Mouse (Mus musculus) CH12.LX (cell line): Measurements from ENCODE around the gene Ctbp2. TPM values are rescaled to one million over a fixed set of nuclear protein-coding genes. Genes with fewer than 3 reads are reported as not detected.
A peak's percentile ranks its signal among the peaks of the same experiment; 100 is the strongest.

Experiments
- DNase-seq: peaks from one replicate; pipeline ENCODE4 v3.0.0-alpha.2; 2013; ENCODE audit errors: extremely low read depth
- H3K27ac ChIP-seq: 2 replicates; pipeline ENCODE4 v1.5.1; 2012; ENCODE audit warnings: low read depth, mild to moderate bottlenecking, control low read depth, moderate library complexity; ENCODE audit not compliant: insufficient read depth
- H3K27me3 ChIP-seq: replicated peaks from 2 replicates; pipeline ENCODE3; 2012; ENCODE audit warnings: inconsistent platforms
- H3K36me3 ChIP-seq, 2 experiments: replicated peaks in 1 of 2; 2 replicates each; pipeline versions ENCODE3 to v1.6.1; 2012; ENCODE audit warnings: inconsistent platforms in 1 of 2, low read length in 1 of 2, mild to moderate bottlenecking in 1 of 2, mixed read lengths in 1 of 2, moderate library complexity in 1 of 2; ENCODE audit not compliant: control insufficient read depth in 1 of 2, insufficient read depth in 1 of 2
- H3K4me1 ChIP-seq, 2 experiments: 2 replicates each; pipeline ENCODE4 v1.6.1; 2012; ENCODE audit warnings: inconsistent platforms in 1 of 2, moderate library complexity in 1 of 2; ENCODE audit not compliant: insufficient read depth in 2 of 2, control insufficient read depth in 1 of 2
- H3K4me2 ChIP-seq: 2 replicates; pipeline ENCODE4 v1.6.1; 2012; ENCODE audit warnings: low read depth, mild to moderate bottlenecking, control low read depth; ENCODE audit not compliant: poor library complexity, insufficient read depth, severe bottlenecking
- H3K4me3 ChIP-seq, 3 experiments: fragments of 150-350 bp in 1 of 3; sonication (generic) in 1 of 3; replicated peaks in 1 of 3; 2 replicates each; pipeline versions ENCODE3 to v1.5.1; 2011 to 2012; ENCODE audit warnings: low read depth in 2 of 3, low read length in 2 of 3, mild to moderate bottlenecking in 2 of 3, moderate library complexity in 2 of 3, control low read depth in 1 of 3, improper control_type of control experiment in 1 of 3, inconsistent platforms in 1 of 3, mixed read lengths in 1 of 3; ENCODE audit not compliant: poor library complexity in 1 of 3
- H3K79me2 ChIP-seq: replicated peaks from 2 replicates; pipeline ENCODE4 v1.6.1; 2012; ENCODE audit warnings: mild to moderate bottlenecking, moderate library complexity; ENCODE audit not compliant: control insufficient read depth, poor library complexity, insufficient read depth, severe bottlenecking; ENCODE audit errors: extremely low read depth
- H3K9ac ChIP-seq: 2 replicates; pipeline ENCODE4 v1.6.1; 2012; ENCODE audit warnings: low read depth, mild to moderate bottlenecking, control low read depth, moderate library complexity; ENCODE audit not compliant: insufficient read depth
- H3K9me3 ChIP-seq: replicated peaks from 2 replicates; pipeline ENCODE3; 2012; ENCODE audit warnings: low read length, inconsistent platforms, mixed read lengths
- CTCF ChIP-seq, 2 experiments: IDR thresholded peaks in 1 of 2; conservative IDR thresholded peaks in 1 of 2; 2 replicates each; pipeline ENCODE4 v1.5.1; 2011 to 2012; ENCODE audit warnings: low read depth in 2 of 2, low read length in 2 of 2, improper control_type of control experiment in 1 of 2, inconsistent platforms in 1 of 2, mild to moderate bottlenecking in 1 of 2, moderate library complexity in 1 of 2
- E2F4 ChIP-seq: IDR thresholded peaks from 2 replicates; pipeline ENCODE4 v1.6.1; 2011; ENCODE audit warnings: low read depth, low read length, improper control_type of control experiment; ENCODE audit not compliant: insufficient replicate concordance
- EP300 ChIP-seq: IDR thresholded peaks from 2 replicates; pipeline ENCODE4 v1.6.1; 2011; ENCODE audit warnings: low read length, improper control_type of control experiment
- ETS1 ChIP-seq: conservative IDR thresholded peaks from 2 replicates; pipeline ENCODE4 v1.6.1; 2012; ENCODE audit warnings: low read depth, mild to moderate bottlenecking, inconsistent platforms, low read length, improper control_type of control experiment, moderate library complexity
- IRF4 ChIP-seq: IDR thresholded peaks from 2 replicates; pipeline ENCODE4 v1.6.1; 2014; ENCODE audit warnings: low read depth, mild to moderate bottlenecking, inconsistent platforms, low read length, improper control_type of control experiment
- JUND ChIP-seq: conservative IDR thresholded peaks from 2 replicates; pipeline ENCODE4 v1.6.1; 2011; ENCODE audit warnings: low read depth, low read length, improper control_type of control experiment
- KAT2A ChIP-seq: IDR thresholded peaks from 2 replicates; pipeline ENCODE4 v1.6.1; 2012; ENCODE audit warnings: low read length, improper control_type of control experiment, inconsistent platforms; ENCODE audit not compliant: insufficient replicate concordance
- MAFK ChIP-seq: IDR thresholded peaks from 2 replicates; pipeline ENCODE4 v1.6.1; 2011; ENCODE audit warnings: low read length, improper control_type of control experiment; ENCODE audit not compliant: insufficient replicate concordance
- MAX ChIP-seq: IDR thresholded peaks from 2 replicates; pipeline ENCODE4 v1.6.1; 2011; ENCODE audit warnings: low read length, improper control_type of control experiment
- MAZ ChIP-seq: IDR thresholded peaks from 2 replicates; pipeline ENCODE4 v1.6.1; 2012; ENCODE audit warnings: low read depth, mild to moderate bottlenecking, inconsistent platforms, low read length, improper control_type of control experiment, moderate library complexity
- MEF2A ChIP-seq: IDR thresholded peaks from 2 replicates; pipeline ENCODE4 v1.6.1; 2014; ENCODE audit warnings: low read depth, mild to moderate bottlenecking, inconsistent platforms, low read length, improper control_type of control experiment, borderline replicate concordance
- NRF1 ChIP-seq: IDR thresholded peaks from 2 replicates; pipeline ENCODE4 v1.6.1; 2014; ENCODE audit warnings: low read depth, mild to moderate bottlenecking, inconsistent platforms, low read length, improper control_type of control experiment, moderate library complexity
- POLR2AphosphoS2 ChIP-seq: IDR thresholded peaks from 2 replicates; pipeline ENCODE4 v1.6.1; 2011; ENCODE audit warnings: low read depth, low read length, improper control_type of control experiment
- TBP ChIP-seq: conservative IDR thresholded peaks from 2 replicates; pipeline ENCODE4 v1.6.1; 2011; ENCODE audit warnings: low read depth, low read length, improper control_type of control experiment
- USF2 ChIP-seq: conservative IDR thresholded peaks from 2 replicates; pipeline ENCODE4 v1.6.1; 2011; ENCODE audit warnings: low read depth, low read length, improper control_type of control experiment
- ZKSCAN1 ChIP-seq: IDR thresholded peaks from 2 replicates; pipeline ENCODE4 v1.6.1; 2012; ENCODE audit warnings: low read depth, inconsistent platforms, low read length, improper control_type of control experiment, borderline replicate concordance
- ZMIZ1 ChIP-seq: IDR thresholded peaks from 2 replicates; pipeline ENCODE4 v1.6.1; 2012; ENCODE audit warnings: low read depth, mild to moderate bottlenecking, inconsistent platforms, low read length, improper control_type of control experiment
- ZNF384 ChIP-seq: IDR thresholded peaks from 2 replicates; pipeline ENCODE4 v1.6.1; 2012; ENCODE audit warnings: low read depth, low read length, improper control_type of control experiment, inconsistent platforms
- dilution Hi-C: fragments of 300-500 bp; cut with MboI; formaldehyde crosslinking; loops from 2 replicates; pipeline ENCODE4 v1.14.3; 2020; ENCODE audit warnings: low sequenced_read_pairs; ENCODE audit not compliant: extremely low pct_unique_long_range_greater_than_20kb, extremely low pct_ligation_motif_present
- in situ Hi-C: fragments of 300-500 bp; cut with MboI; formaldehyde crosslinking; loops from 3 replicates; pipeline ENCODE4 v1.14.3; 2019; ENCODE audit warnings: low sequenced_read_pairs, low pct_ligation_motif_present, low pct_unique_long_range_greater_than_20kb, mixed read lengths
- polyA plus RNA-seq: library from polyadenylated mRNA; unstranded; fragments of >175 nt; gene quantifications from 2 replicates; pipeline ENCODE4 v1.2.1, GENCODE M21; 2012; ENCODE audit warnings: low read depth; ENCODE audit not compliant: insufficient read length
- total RNA-seq, 2 experiments: library from RNA; depleted of rRNA; stranded (reverse); fragments of 300-350 nt in 1 of 2; fragments of >200 nt in 1 of 2; gene quantifications; 2 replicates each; pipeline ENCODE4 v1.2.3; 2012 to 2014

The Ctbp2 gene
- total and polyA plus RNA-seq, 3 experiments: 0.59 to 1.1 (median 0.68) TPM

GRCm38 (mm10) chr7:132996391-132996790 is 127.8 kb downstream of the Ctbp2 start (continued):
- TF ChIP-seq TBP: no peak

DNA sequence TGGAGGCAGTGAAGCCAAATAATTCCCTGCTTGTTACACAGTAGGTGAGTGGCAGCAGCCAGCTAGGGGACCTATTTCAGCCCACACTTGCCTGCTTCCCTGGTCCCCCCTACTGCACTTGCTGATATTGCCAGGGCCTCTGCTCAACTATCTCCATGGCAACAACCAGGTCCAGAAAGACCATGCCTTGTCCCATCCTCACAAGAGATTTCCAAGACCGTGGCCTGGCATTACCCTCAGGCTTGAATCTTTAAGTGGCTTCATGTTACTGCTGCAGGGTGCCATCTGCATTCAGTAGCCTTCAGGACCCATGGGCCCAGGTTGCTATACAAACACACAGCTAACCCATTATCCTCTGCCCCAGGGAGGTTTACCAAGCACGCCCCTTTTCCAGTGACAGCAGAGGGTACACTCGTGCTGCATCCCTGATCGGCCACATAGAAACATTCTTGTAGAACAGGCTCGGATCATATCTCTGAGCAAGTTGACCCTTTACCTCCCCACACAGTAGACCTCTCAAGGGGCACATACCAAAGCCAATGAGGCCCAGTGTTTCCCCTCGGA is 129.4 kb downstream of the Ctbp2 start:
- TF ChIP-seq E2F4 (no peak), MEF2A (no peak), KAT2A (no peak), ZMIZ1 (no peak), ZNF384 (no peak), ZKSCAN1 (no peak), JUND (no peak), CTCF (conservative IDR thresholded peaks at IDR 0.05 in 1 of 2, IDR thresholded peaks at IDR 0.05 in 1 of 2; ENCODE audit: low read depth in 2 of 2, low read length in 2 of 2) (no peak), TBP (no peak), EP300 (no peak), USF2 (no peak), MAZ (no peak), IRF4 (no peak), MAFK (no peak)
- Histone ChIP-seq H3K27me3 (no peaks in the 10 kb centered on the region), H3K9ac (no peak overlapping the region), H3K36me3 (peaks cover 12 to 96% of the 10 kb centered on the region in 2 experiments), H3K79me2 (no peaks in the 10 kb centered on the region), H3K27ac (no peak overlapping the region), H3K4me2 (no peak overlapping the region), H3K4me1 (no peaks in the 10 kb centered on the region), H3K4me3 (no peak overlapping the region), H3K9me3 (no peaks in the 10 kb centered on the region)
- DNase-seq: no peak
- dilution Hi-C loops: no loop called here
- in situ Hi-C loops: loop anchor here (10.0 kb wide), 1 partner anchor 60 kb away; the partner anchor contains the start of gene Zranb1

DNA sequence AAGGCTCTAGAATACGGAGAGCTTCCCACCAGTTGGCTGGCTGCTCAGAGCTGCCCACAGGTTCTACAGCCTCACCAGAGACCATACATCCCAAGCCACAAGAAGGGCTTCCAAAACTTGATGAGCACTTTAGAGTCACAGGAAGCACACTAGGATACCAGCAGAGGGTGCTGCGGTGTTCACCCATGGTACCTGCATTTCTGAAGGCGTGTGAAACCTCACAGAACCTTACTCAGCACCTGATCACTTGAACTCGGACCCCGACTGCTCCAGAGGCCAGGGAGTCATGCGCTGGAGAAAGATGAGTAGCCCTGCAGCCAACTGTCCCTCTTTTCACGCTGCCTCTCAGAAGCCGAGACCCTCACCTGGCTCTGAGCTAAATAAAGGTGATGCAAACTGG is 130.0 kb downstream of the Ctbp2 start:
- H3K4me2 ChIP-seq: no peak overlapping the region
- no peaks in the 10 kb centered on the region for H3K4me1 ChIP-seq
- H3K9ac ChIP-seq: no peak overlapping the region
- H3K27me3 ChIP-seq: no peaks in the 10 kb centered on the region
- no peak for DNase-seq
- H3K4me3 ChIP-seq: no peak overlapping the region
- H3K9me3 ChIP-seq: no peaks in the 10 kb centered on the region
- H3K36me3 ChIP-seq: peaks cover 12 to 97% of the 10 kb centered on the region in 2 experiments
- H3K27ac ChIP-seq: no peak overlapping the region
- in situ Hi-C loops (loop anchor here (10.0 kb wide), 1 partner anchor 59 kb away; the partner anchor contains the start of gene Zranb1), dilution Hi-C loops (no loop called here)
- H3K79me2 ChIP-seq: no peaks in the 10 kb centered on the region
- no peak for TF ChIP-seq ETS1
- peak in 1 of 2 experiments; percentile 39; a peak in 2 of 4 replicates for TF ChIP-seq CTCF (conservative IDR thresholded peaks at IDR 0.05 in 1 of 2, IDR thresholded peaks at IDR 0.05 in 1 of 2; ENCODE audit: low read depth in 2 of 2, low read length in 2 of 2)
- no peak for TF ChIP-seq TBP
- no peak for TF ChIP-seq POLR2AphosphoS2
- no peak for TF ChIP-seq MAX
- TF ChIP-seq NRF1: no peak
